Mouse (Mus musculus): ENCODE data around the gene Dhx8. TPM values are rescaled to one million over a fixed set of nuclear protein-coding genes. Genes with fewer than 3 reads are reported as not detected.

Dhx8 gene
- 15.2 TPM for polyA plus RNA-seq (2014; fragmentation: Illumina TruSeq; extraction: RNeasy Lipid Tissue Mini Kit (QIAGEN cat#74804); ENCODE audit: low read depth, low replicate concordance)

DNA sequence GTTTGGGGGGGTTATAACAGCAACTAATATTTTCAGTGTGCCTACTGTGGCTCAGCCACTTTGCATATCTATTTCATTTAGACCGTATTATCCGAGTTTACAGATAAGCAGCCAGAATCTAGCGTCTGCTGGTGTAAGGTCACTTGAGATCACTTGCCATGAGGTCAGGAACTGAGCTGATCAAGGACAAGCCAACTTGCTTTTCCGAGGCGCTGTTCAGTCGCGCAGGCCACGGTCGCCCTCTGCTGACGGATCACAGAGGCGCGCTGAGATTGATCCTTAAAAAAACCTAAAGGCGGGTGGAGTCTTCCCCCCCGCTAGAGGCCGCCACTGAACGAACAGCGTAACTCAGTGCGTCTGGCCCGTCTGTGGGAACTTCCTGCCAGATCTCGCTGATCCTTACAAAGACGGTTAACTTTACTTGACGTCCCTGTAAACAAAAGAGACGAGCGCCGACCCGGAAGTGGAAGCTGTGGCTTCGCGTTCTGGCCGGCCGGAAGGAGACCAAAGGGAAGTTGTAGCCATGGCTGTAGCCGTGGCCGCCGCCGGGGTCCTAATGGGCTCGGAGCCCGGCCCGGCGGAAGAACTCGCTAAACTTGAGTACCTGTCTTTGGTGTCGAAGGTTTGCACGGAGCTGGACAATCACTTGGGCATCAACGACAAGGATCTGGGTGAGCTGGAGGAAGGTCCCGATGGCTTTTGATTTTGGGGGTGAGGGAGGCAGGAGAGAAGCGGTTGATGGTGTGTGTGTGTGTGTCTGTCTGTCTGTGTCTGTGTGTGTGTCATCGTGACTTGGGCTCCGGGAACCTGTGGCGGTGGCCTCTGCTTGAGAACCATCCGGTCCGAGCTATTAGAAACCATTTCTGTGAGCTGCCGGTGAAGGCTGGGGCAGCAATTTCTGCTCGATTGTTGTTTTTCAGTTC is at the start of gene Dhx8:
TSS of gene Dhx8 (plus strand) at position 402 of the 923 bp plus-strand sequence.

DNA sequence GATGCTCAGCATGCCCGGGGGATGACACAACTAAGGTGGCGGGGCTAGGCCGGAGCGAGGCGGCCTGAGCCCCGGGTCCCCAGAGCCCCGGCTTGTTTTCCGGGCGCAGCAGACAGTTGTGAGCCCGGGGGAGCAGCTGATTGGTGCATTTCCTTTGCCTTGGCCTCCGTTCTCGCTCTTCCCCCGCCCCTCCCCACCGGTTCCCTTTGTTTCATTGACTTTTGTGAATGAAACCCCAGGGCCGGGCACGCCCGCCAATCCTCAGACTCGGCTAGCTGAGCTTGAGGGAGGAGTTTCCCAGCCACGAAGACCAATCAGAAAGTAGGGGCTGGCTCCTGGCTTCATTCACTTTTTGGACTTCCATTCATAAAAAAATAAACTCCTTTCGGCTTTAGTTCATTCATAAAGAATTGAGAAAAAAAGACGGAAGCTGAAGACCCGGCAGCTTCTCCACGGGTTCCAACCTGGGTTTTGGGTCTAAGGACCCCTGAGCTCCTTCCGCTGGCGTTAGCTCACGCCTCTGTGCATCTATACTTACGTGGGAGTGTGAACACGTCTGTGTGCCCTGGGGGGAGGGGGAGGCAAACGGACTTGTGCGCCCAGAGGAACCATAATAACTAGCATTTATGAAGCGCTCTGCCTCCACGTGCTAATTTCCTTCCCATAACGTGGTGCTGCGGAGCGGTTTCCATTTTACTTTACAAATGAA is 52.6 kb downstream of the Dhx8 start, which contains the start of gene Etv4:
TSS of gene Etv4 (minus strand) at position 229 of the 709 bp plus-strand sequence.

Other genes starting within 250 kb of the Dhx8 start
- 0.96 TPM for gene Brca1, start 181.0 kb upstream of the Dhx8 start, polyA plus RNA-seq (2014; fragmentation: Illumina TruSeq; extraction: RNeasy Lipid Tissue Mini Kit (QIAGEN cat#74804); ENCODE audit: low read depth, low replicate concordance)
- 93.6 TPM for gene Nbr1, start 180.8 kb upstream of the Dhx8 start, polyA plus RNA-seq (2014; fragmentation: Illumina TruSeq; extraction: RNeasy Lipid Tissue Mini Kit (QIAGEN cat#74804); ENCODE audit: low read depth, low replicate concordance)
- gene Tmem106a, start 150.7 kb upstream of the Dhx8 start, polyA plus RNA-seq (2014; fragmentation: Illumina TruSeq; extraction: RNeasy Lipid Tissue Mini Kit (QIAGEN cat#74804); ENCODE audit: low read depth, low replicate concordance) = 24.1 TPM
- 1.4 TPM for gene Gm11634, start 133.7 kb upstream of the Dhx8 start, polyA plus RNA-seq (2014; fragmentation: Illumina TruSeq; extraction: RNeasy Lipid Tissue Mini Kit (QIAGEN cat#74804); ENCODE audit: low read depth, low replicate concordance)
- gene Rdm1, start 105.7 kb upstream of the Dhx8 start, polyA plus RNA-seq (2014; fragmentation: Illumina TruSeq; extraction: RNeasy Lipid Tissue Mini Kit (QIAGEN cat#74804); ENCODE audit: low read depth, low replicate concordance) = 33.6 TPM
- gene Arl4d, start 67.4 kb upstream of the Dhx8 start, polyA plus RNA-seq (2014; fragmentation: Illumina TruSeq; extraction: RNeasy Lipid Tissue Mini Kit (QIAGEN cat#74804); ENCODE audit: low read depth, low replicate concordance) = 21.8 TPM
- gene Etv4, start 52.5 kb downstream of the Dhx8 start, polyA plus RNA-seq (2014; fragmentation: Illumina TruSeq; extraction: RNeasy Lipid Tissue Mini Kit (QIAGEN cat#74804); ENCODE audit: low read depth, low replicate concordance) = 40.5 TPM
- 3.1 TPM for gene Meox1, start 161.5 kb downstream of the Dhx8 start, polyA plus RNA-seq (2014; fragmentation: Illumina TruSeq; extraction: RNeasy Lipid Tissue Mini Kit (QIAGEN cat#74804); ENCODE audit: low read depth, low replicate concordance)
- gene Sost, start 234.1 kb downstream of the Dhx8 start, polyA plus RNA-seq (2014; fragmentation: Illumina TruSeq; extraction: RNeasy Lipid Tissue Mini Kit (QIAGEN cat#74804); ENCODE audit: low read depth, low replicate concordance) = not detected